Mouse (Mus musculus) stomach, embryonic 16.5 days (tissue): Measurements from ENCODE around the gene Spsb4. TPM values are rescaled to one million over a fixed set of nuclear protein-coding genes. Genes with fewer than 3 reads are reported as not detected.
"Not testable (repeated sequence)": the region's sequence is repeated elsewhere in the genome, so short reads cannot be mapped to it uniquely, and the experiment has no call there.

Source experiments
- ATAC-seq: fragments of 200-750 bp; cut with Nextera tagmentation; 2 replicates; pipeline ENCODE4 v1.8.0; 2017; ENCODE audit warnings: moderate number of reproducible peaks, moderate TSS enrichment; ENCODE audit not compliant: insufficient read depth, low FRiP score
- H3K27ac ChIP-seq: fragments of 300-500 bp; sonication (generic); 2 replicates; pipeline ENCODE4 v1.5.1; 2014; ENCODE audit warnings: low read length
- H3K27me3 ChIP-seq: fragments of 300-500 bp; sonication (generic); 2 replicates; pipeline ENCODE4 v1.6.1; 2014; ENCODE audit warnings: low read length, control low read depth, mixed read lengths; ENCODE audit not compliant: control insufficient read depth, insufficient read depth
- H3K36me3 ChIP-seq: fragments of 300-500 bp; sonication (generic); 2 replicates; pipeline ENCODE4 v1.6.1; 2014; ENCODE audit warnings: low read length; ENCODE audit not compliant: control insufficient read depth, insufficient read depth
- H3K4me1 ChIP-seq: fragments of 300-500 bp; sonication (generic); 2 replicates; pipeline ENCODE4 v1.6.1; 2014; ENCODE audit warnings: low read length, control low read depth, mixed read lengths; ENCODE audit not compliant: control insufficient read depth, insufficient read depth
- H3K4me2 ChIP-seq: fragments of 300-500 bp; sonication (generic); 2 replicates; pipeline ENCODE4 v1.6.1; 2014; ENCODE audit warnings: low read depth, low read length, mixed read lengths
- H3K4me3 ChIP-seq: fragments of 300-500 bp; sonication (generic); replicated peaks from 2 replicates; pipeline ENCODE4 v1.5.1; 2014; ENCODE audit warnings: mild to moderate bottlenecking, low read length
- H3K9ac ChIP-seq: fragments of 300-500 bp; sonication (generic); 2 replicates; pipeline ENCODE4 v1.6.1; 2014; ENCODE audit warnings: low read length
- H3K9me3 ChIP-seq: fragments of 300-500 bp; sonication (generic); replicated peaks from 2 replicates; pipeline ENCODE4 v1.6.1; 2016; ENCODE audit warnings: low read length, control low read depth; ENCODE audit not compliant: control insufficient read depth
- WGBS: fragments of 180-500 bp; shearing (Covaris S2); extraction: QIAGEN DNeasy Blood & Tissue Kit; methylation state at CpG from one replicate; pipeline ENCODE4 v1.1.7; 2014; 5-methylcytosine and 5-hydroxymethylcytosine counted together
- polyA plus RNA-seq: library from polyadenylated mRNA; unstranded; fragments of >200 nt; fragmentation: Nextera tagmentation; extraction: Ambion mirVana; gene quantifications from 2 replicates; pipeline ENCODE4 v1.2.1, GENCODE M21; 2015

Spsb4 gene
- polyA plus RNA-seq, 1 experiment from 2014 or later, result 14.2 TPM

GRCm38 (mm10) chr9:96936427-96936826 lies 82.2 kb downstream of the Spsb4 start:
- not testable (repeated sequence) for H3K27ac ChIP-seq, H3K9ac ChIP-seq, H3K36me3 ChIP-seq, H3K4me1 ChIP-seq, H3K27me3 ChIP-seq, H3K9me3 ChIP-seq, H3K4me3 ChIP-seq, H3K4me2 ChIP-seq, ATAC-seq
- 88% methylated on average over 2 of the region's 2 CpGs for WGBS

GRCm38 (mm10) chr9:96935556-96936300 lies 82.9 kb downstream of the Spsb4 start:
- H3K36me3 ChIP-seq, result no peaks in the 10 kb centered on the region
- H3K9me3 ChIP-seq, result peaks cover 6% of the 10 kb centered on the region
- no peaks in the 10 kb centered on the region for H3K27me3 ChIP-seq
- H3K4me3 ChIP-seq, result no peak overlapping the region
- no peaks in the 10 kb centered on the region for H3K4me1 ChIP-seq
- ATAC-seq, result no peak
- WGBS, result 60% methylated on average over 15 of the region's 15 CpGs
- H3K9ac ChIP-seq, result no peak overlapping the region
- H3K27ac ChIP-seq, result no peak overlapping the region
- H3K4me2 ChIP-seq, result no peak overlapping the region

- H3K4me1 ChIP-seq, result no peaks in the 10 kb centered on the region
- no peaks in the 10 kb centered on the region for H3K36me3 ChIP-seq
- no peaks in the 10 kb centered on the region for H3K27me3 ChIP-seq
- H3K9me3 ChIP-seq, result peaks cover 6% of the 10 kb centered on the region
- no peak overlapping the region for H3K4me2 ChIP-seq
- ATAC-seq, result no peak
- H3K9ac ChIP-seq, result no peak overlapping the region
- H3K27ac ChIP-seq, result no peak overlapping the region
- WGBS, result 71% methylated on average over 3 of the region's 3 CpGs
- no peak overlapping the region for H3K4me3 ChIP-seq
Measured at GRCm38 (mm10) chr9:96934816-96935215, 83.8 kb downstream of the Spsb4 start.

GRCm38 (mm10) chr9:96932751-96933150 lies 85.9 kb downstream of the Spsb4 start:
- WGBS, result 68% methylated on average over 8 of the region's 8 CpGs
- ATAC-seq, result no peak
- H3K4me1 ChIP-seq, result no peaks in the 10 kb centered on the region

GRCm38 (mm10) chr9:96923577-96924316 lies 94.9 kb downstream of the Spsb4 start:
- no peak overlapping the region for H3K4me2 ChIP-seq
- no peaks in the 10 kb centered on the region for H3K4me1 ChIP-seq
- no peak for ATAC-seq
- H3K9me3 ChIP-seq, result no peaks in the 10 kb centered on the region; the same call in none of the 2 replicates
- H3K27me3 ChIP-seq, result no peaks in the 10 kb centered on the region
- no peak overlapping the region for H3K27ac ChIP-seq
- no peak overlapping the region for H3K9ac ChIP-seq
- 49% methylated on average over 17 of the region's 17 CpGs for WGBS
- no peaks in the 10 kb centered on the region for H3K36me3 ChIP-seq
- no peak overlapping the region for H3K4me3 ChIP-seq

More at GRCm38 (mm10) chr9:96932751-96933150, 85.9 kb downstream of the Spsb4 start:
- H3K4me2 ChIP-seq, result no peak overlapping the region
- no peaks in the 10 kb centered on the region for H3K27me3 ChIP-seq
- no peak overlapping the region for H3K9ac ChIP-seq
- H3K4me3 ChIP-seq, result no peak overlapping the region
- H3K36me3 ChIP-seq, result no peaks in the 10 kb centered on the region
- H3K27ac ChIP-seq, result no peak overlapping the region
- H3K9me3 ChIP-seq, result peaks cover 6% of the 10 kb centered on the region

- H3K27ac ChIP-seq, result no peak overlapping the region
- no peaks in the 10 kb centered on the region for H3K27me3 ChIP-seq
- H3K4me3 ChIP-seq, result no peak overlapping the region
- no peaks in the 10 kb centered on the region for H3K4me1 ChIP-seq
- H3K9ac ChIP-seq, result no peak overlapping the region
- no peak overlapping the region for H3K4me2 ChIP-seq
- 70% methylated on average over 6 of the region's 6 CpGs for WGBS
- no peak for ATAC-seq
- H3K9me3 ChIP-seq, result no peaks in the 10 kb centered on the region; the same call in none of the 2 replicates
- H3K36me3 ChIP-seq, result no peaks in the 10 kb centered on the region
Measured at GRCm38 (mm10) chr9:96923119-96923518, 95.5 kb downstream of the Spsb4 start.

GRCm38 (mm10) chr9:96916620-96917538 lies 101.8 kb downstream of the Spsb4 start:
- no peak overlapping the region for H3K4me3 ChIP-seq
- H3K27ac ChIP-seq, result no peak overlapping the region
- no peaks in the 10 kb centered on the region for H3K4me1 ChIP-seq
- no peaks in the 10 kb centered on the region for H3K27me3 ChIP-seq
- no peaks in the 10 kb centered on the region; the same call in 1 of the 2 replicates for H3K9me3 ChIP-seq
- WGBS, result 37% methylated on average over 27 of the region's 27 CpGs
- H3K4me2 ChIP-seq, result no peak overlapping the region
- H3K36me3 ChIP-seq, result no peaks in the 10 kb centered on the region
- ATAC-seq, result peak; percentile 85
- H3K9ac ChIP-seq, result no peak overlapping the region

GRCm38 (mm10) chr9:96916076-96916475 lies 102.6 kb downstream of the Spsb4 start:
- no peak for ATAC-seq

More at GRCm38 (mm10) chr9:96916076-96916475, 102.6 kb downstream of the Spsb4 start:
- 38% methylated on average over 7 of the region's 7 CpGs for WGBS
- Histone ChIP-seq H3K4me3 (no peak overlapping the region), H3K9ac (no peak overlapping the region), H3K27ac (no peak overlapping the region), H3K4me2 (no peak overlapping the region), H3K9me3 (no peaks in the 10 kb centered on the region; the same call in 1 of the 2 replicates), H3K4me1 (no peaks in the 10 kb centered on the region), H3K36me3 (no peaks in the 10 kb centered on the region), H3K27me3 (no peaks in the 10 kb centered on the region)
